Mouse (Mus musculus): Measurements from ENCODE around the gene Wdtc1. TPM values are rescaled to one million over a fixed set of nuclear protein-coding genes. Genes with fewer than 3 reads are reported as not detected.
A peak's percentile ranks its signal among the peaks of the same experiment; 100 is the strongest.

Gene Wdtc1
- polyA plus RNA-seq, 1 experiment from 2014 or later = 5.5 TPM

- Histone ChIP-seq H3K36me3 (peaks cover 53% of the 10 kb centered on the region), H3K4me1 (replicated peaks) (peaks cover 7% of the 10 kb centered on the region), H3K27me3 (0 out of 2 replicates have a peak, but pooled peaks cover 3% of the 10 kb centered on the region), H3K4me2 (no peak overlapping the region), H3K9me3 (replicated peaks) (no peaks in the 10 kb centered on the region), H3K4me3 (replicated peaks) (no peak overlapping the region), H3K9ac (no peak overlapping the region), H3K27ac (no peak overlapping the region)
- 69% methylated on average over 10 of the region's 10 CpGs for WGBS (ENCODE audit: insufficient replicate concordance)
- no peak for DNase-seq
- ATAC-seq (ENCODE audit: low read depth) = no peak
Measured at GRCm38 (mm10) chr4:133297360-133297759, 55.9 kb downstream of the Wdtc1 start.

GRCm38 (mm10) chr4:133294084-133294483 is 59.2 kb downstream of the Wdtc1 start:
- peaks cover 19% of the 10 kb centered on the region for H3K4me1 ChIP-seq (replicated peaks)
- H3K4me2 ChIP-seq = no peak overlapping the region
- no peak for DNase-seq
- H3K36me3 ChIP-seq = peaks cover 37% of the 10 kb centered on the region
- no peak for ATAC-seq (ENCODE audit: low read depth)
- no peaks in the 10 kb centered on the region for H3K9me3 ChIP-seq (replicated peaks)
- H3K27me3 ChIP-seq = 0 out of 2 replicates have a peak, but pooled peaks cover 3% of the 10 kb centered on the region
- H3K27ac ChIP-seq = no peak overlapping the region
- no peak overlapping the region for H3K4me3 ChIP-seq (replicated peaks)
- no peak overlapping the region for H3K9ac ChIP-seq
- 82% methylated on average over 11 of the region's 11 CpGs for WGBS (ENCODE audit: insufficient replicate concordance)

GRCm38 (mm10) chr4:133292901-133293843 is 60.1 kb downstream of the Wdtc1 start:
- Histone ChIP-seq H3K4me2 (no peak overlapping the region), H3K9me3 (replicated peaks) (no peaks in the 10 kb centered on the region), H3K27ac (no peak overlapping the region), H3K9ac (no peak overlapping the region), H3K36me3 (peaks cover 37% of the 10 kb centered on the region), H3K4me1 (replicated peaks) (peaks cover 19% of the 10 kb centered on the region), H3K4me3 (replicated peaks) (no peak overlapping the region), H3K27me3 (0 out of 2 replicates have a peak, but pooled peaks cover 3% of the 10 kb centered on the region)
- no peak for DNase-seq
- ATAC-seq (ENCODE audit: low read depth) = no peak
- WGBS (ENCODE audit: insufficient replicate concordance) = 61% methylated on average over 24 of the region's 24 CpGs

- H3K9me3 ChIP-seq (replicated peaks) = no peaks in the 10 kb centered on the region
- no peak overlapping the region for H3K9ac ChIP-seq
- no peak overlapping the region for H3K27ac ChIP-seq
- peaks cover 37% of the 10 kb centered on the region for H3K36me3 ChIP-seq
- 82% methylated on average over 4 of the region's 4 CpGs for WGBS (ENCODE audit: insufficient replicate concordance)
- ATAC-seq (ENCODE audit: low read depth) (no peak), DNase-seq (no peak)
- H3K27me3 ChIP-seq = 0 out of 2 replicates have a peak, but pooled peaks cover 3% of the 10 kb centered on the region
- peaks cover 26% of the 10 kb centered on the region for H3K4me1 ChIP-seq (replicated peaks)
- H3K4me2 ChIP-seq = no peak overlapping the region
- no peak overlapping the region for H3K4me3 ChIP-seq (replicated peaks)
Measured at GRCm38 (mm10) chr4:133292405-133292804, 60.9 kb downstream of the Wdtc1 start.

GRCm38 (mm10) chr4:133291255-133291654 is 62.0 kb downstream of the Wdtc1 start:
- Histone ChIP-seq H3K4me3 (replicated peaks) (no peak overlapping the region), H3K27ac (no peak overlapping the region), H3K4me1 (replicated peaks) (peaks cover 37% of the 10 kb centered on the region), H3K9me3 (replicated peaks) (no peaks in the 10 kb centered on the region), H3K27me3 (0 out of 2 replicates have a peak, but pooled peaks cover 3% of the 10 kb centered on the region), H3K36me3 (peaks cover 27% of the 10 kb centered on the region), H3K9ac (no peak overlapping the region), H3K4me2 (no peak overlapping the region)
- ATAC-seq (ENCODE audit: low read depth) (peak; percentile 58; the same call in 1 of the 2 replicates), DNase-seq (peak; percentile 46)
- 53% methylated on average over 1 of the region's 1 CpGs for whole genome bisulfite sequencing (ENCODE audit: insufficient replicate concordance)

- H3K27ac ChIP-seq = peak overlapping the region; percentile 53; the same call in 1 of the 2 replicates
- no peak overlapping the region for H3K4me3 ChIP-seq (replicated peaks)
- 47% methylated on average over 4 of the region's 4 CpGs for WGBS (ENCODE audit: insufficient replicate concordance)
- peaks cover 72% of the 10 kb centered on the region for H3K4me1 ChIP-seq (replicated peaks)
- no peaks in the 10 kb centered on the region for H3K27me3 ChIP-seq
- no peaks in the 10 kb centered on the region for H3K9me3 ChIP-seq (replicated peaks)
- no peak for ATAC-seq (ENCODE audit: low read depth)
- H3K36me3 ChIP-seq = no peaks in the 10 kb centered on the region
- no peak overlapping the region for H3K9ac ChIP-seq
- peak; percentile 34 for DNase-seq
- H3K4me2 ChIP-seq = peak overlapping the region; percentile 51
Measured at GRCm38 (mm10) chr4:133286476-133287077, 66.7 kb downstream of the Wdtc1 start.

GRCm38 (mm10) chr4:133285950-133286349 is 67.3 kb downstream of the Wdtc1 start:
- Histone ChIP-seq H3K9ac (peak overlapping the region; percentile 34; the same call in 1 of the 2 replicates), H3K9me3 (replicated peaks) (no peaks in the 10 kb centered on the region), H3K4me2 (peak overlapping the region; percentile 51), H3K27me3 (no peaks in the 10 kb centered on the region), H3K27ac (peak overlapping the region; percentile 89), H3K4me3 (replicated peaks) (0 out of 2 replicates have a peak overlapping the region, but pooled peaks have one; percentile 7), H3K4me1 (replicated peaks) (peaks cover 68% of the 10 kb centered on the region), H3K36me3 (no peaks in the 10 kb centered on the region)
- DNase-seq = peak; percentile 92
- peak; percentile 89 for ATAC-seq (ENCODE audit: low read depth)
- 13% methylated on average over 5 of the region's 5 CpGs for WGBS (ENCODE audit: insufficient replicate concordance)

- ATAC-seq (ENCODE audit: low read depth) = peak; percentile 78
- Histone ChIP-seq H3K27me3 (no peaks in the 10 kb centered on the region), H3K4me3 (replicated peaks) (no peak overlapping the region), H3K4me2 (peak overlapping the region; percentile 51), H3K4me1 (replicated peaks) (peaks cover 64% of the 10 kb centered on the region), H3K27ac (peak overlapping the region; percentile 89), H3K9me3 (replicated peaks) (no peaks in the 10 kb centered on the region), H3K36me3 (no peaks in the 10 kb centered on the region), H3K9ac (peak overlapping the region; percentile 34)
- WGBS (ENCODE audit: insufficient replicate concordance) = 19% methylated on average over 3 of the region's 3 CpGs
- peak; percentile 39 for DNase-seq
Measured at GRCm38 (mm10) chr4:133285299-133285698, 68.0 kb downstream of the Wdtc1 start.

- ATAC-seq (ENCODE audit: low read depth) (no peak), DNase-seq (no peak)
- no peak overlapping the region for H3K27ac ChIP-seq
- H3K4me3 ChIP-seq (replicated peaks) = no peak overlapping the region
- 55% methylated on average over 4 of the region's 4 CpGs for WGBS (ENCODE audit: insufficient replicate concordance)
- no peaks in the 10 kb centered on the region for H3K27me3 ChIP-seq
- no peak overlapping the region for H3K9ac ChIP-seq
- peaks cover 70% of the 10 kb centered on the region for H3K4me1 ChIP-seq (replicated peaks)
- no peaks in the 10 kb centered on the region for H3K9me3 ChIP-seq (replicated peaks)
- no peaks in the 10 kb centered on the region for H3K36me3 ChIP-seq
- no peak overlapping the region for H3K4me2 ChIP-seq
Measured at GRCm38 (mm10) chr4:133282656-133283055, 70.6 kb downstream of the Wdtc1 start.

GRCm38 (mm10) chr4:133281951-133282481 is 71.3 kb downstream of the Wdtc1 start:
- WGBS (ENCODE audit: insufficient replicate concordance) = 56% methylated on average over 5 of the region's 5 CpGs
- Histone ChIP-seq H3K36me3 (no peaks in the 10 kb centered on the region), H3K27ac (no peak overlapping the region), H3K9me3 (replicated peaks) (no peaks in the 10 kb centered on the region), H3K27me3 (no peaks in the 10 kb centered on the region), H3K4me2 (no peak overlapping the region), H3K9ac (no peak overlapping the region), H3K4me1 (replicated peaks) (peaks cover 63% of the 10 kb centered on the region), H3K4me3 (replicated peaks) (no peak overlapping the region)
- DNase-seq (no peak), ATAC-seq (ENCODE audit: low read depth) (no peak)

- Histone ChIP-seq H3K27me3 (no peaks in the 10 kb centered on the region), H3K36me3 (no peaks in the 10 kb centered on the region), H3K4me1 (replicated peaks) (peaks cover 62% of the 10 kb centered on the region), H3K9me3 (replicated peaks) (no peaks in the 10 kb centered on the region), H3K27ac (no peak overlapping the region), H3K9ac (no peak overlapping the region), H3K4me2 (no peak overlapping the region), H3K4me3 (replicated peaks) (no peak overlapping the region)
- WGBS (ENCODE audit: insufficient replicate concordance) = 34% methylated on average over 7 of the region's 7 CpGs
- no peak for ATAC-seq (ENCODE audit: low read depth)
- no peak for DNase-seq
Measured at GRCm38 (mm10) chr4:133281513-133281912, 71.8 kb downstream of the Wdtc1 start.

Data from liver, embryonic 13.5 days (tissue).